ENCODE assay signal across 12 mouse cellular contexts in the genomic region with DNA sequence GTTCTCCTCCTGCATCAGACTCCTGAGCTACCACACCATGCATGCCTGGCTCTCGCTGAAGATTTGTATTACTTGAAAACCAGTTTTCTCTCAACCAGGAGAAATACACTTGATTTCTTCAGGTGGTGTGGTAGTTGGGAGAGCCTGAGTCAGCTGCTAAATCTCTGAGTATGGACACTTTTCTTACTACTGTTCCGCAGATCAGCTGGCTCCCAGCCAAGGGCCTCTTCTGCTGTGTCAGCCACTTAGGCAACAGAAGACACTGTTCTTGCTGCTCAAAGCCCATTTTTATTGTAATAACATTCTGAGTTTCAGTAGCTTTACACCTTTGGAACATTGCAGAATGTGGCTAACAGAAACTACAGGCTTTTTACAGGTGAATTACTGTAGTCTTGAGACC.
DNase-seq lines count a peak whose midpoint lies in the region; ATAC-seq and TF ChIP-seq lines count a peak whose summit lies in the region.
"Had no signal": no experiment of that assay in that cellular context is flagged by ENCODE, and none has a peak within 500 bp of the region (broad histone marks: within the 10 kb centered on the region; RNA-seq: fewer than 3 reads in every experiment).

No protein-coding gene starts in this region.

- no peaks in the 10 kb centered on the region for H3K9me3 ChIP-seq in intestine, embryonic 14.5 days (ENCODE audit: control insufficient read depth, low read length)
- no peaks in the 10 kb centered on the region for H3K9me3 ChIP-seq in intestine, embryonic 15.5 days
- H3K9me3 ChIP-seq in midbrain, embryonic 11.5 days (ENCODE audit: control insufficient read depth, low read length): no peaks in the 10 kb centered on the region
- no peaks in the 10 kb centered on the region for H3K9me3 ChIP-seq in midbrain, postnatal 0 days (ENCODE audit: low read length)
- H3K9me3 ChIP-seq: embryonic facial prominence, embryonic 12.5 days had no signal

- no peaks in the 10 kb centered on the region for H3K36me3 ChIP-seq in intestine, embryonic 14.5 days (ENCODE audit: control insufficient read depth, insufficient read depth, low read length)
- H3K36me3 ChIP-seq in intestine, embryonic 15.5 days: no peaks in the 10 kb centered on the region
- H3K36me3 ChIP-seq in midbrain, embryonic 11.5 days (ENCODE audit: control insufficient read depth, insufficient read depth, low read length): no peaks in the 10 kb centered on the region
- H3K36me3 ChIP-seq in midbrain, postnatal 0 days (ENCODE audit: insufficient read depth, low read length): no peaks in the 10 kb centered on the region
- H3K36me3 ChIP-seq: embryonic facial prominence, embryonic 12.5 days had no signal

- H3K27me3 ChIP-seq in intestine, embryonic 14.5 days (replicated peaks; ENCODE audit: control insufficient read depth, insufficient read depth, low read length): no peaks in the 10 kb centered on the region
- H3K27me3 ChIP-seq in intestine, embryonic 15.5 days (replicated peaks): no peaks in the 10 kb centered on the region
- no peaks in the 10 kb centered on the region for H3K27me3 ChIP-seq in midbrain, embryonic 11.5 days (ENCODE audit: control insufficient read depth, insufficient read depth, low read length)
- H3K27me3 ChIP-seq in midbrain, postnatal 0 days (ENCODE audit: insufficient read depth, low read length): no peaks in the 10 kb centered on the region
- H3K27me3 ChIP-seq: embryonic facial prominence, embryonic 12.5 days had no signal

- no peak overlapping the region for H3K4me2 ChIP-seq in intestine, embryonic 14.5 days (ENCODE audit: low read length)
- no peak overlapping the region for H3K4me2 ChIP-seq in intestine, embryonic 15.5 days (replicated peaks)
- H3K4me2 ChIP-seq in midbrain, embryonic 11.5 days: no peak overlapping the region
- no peak overlapping the region for H3K4me2 ChIP-seq in midbrain, postnatal 0 days (ENCODE audit: low read depth, low read length, poor library complexity, severe bottlenecking)
- H3K4me2 ChIP-seq: embryonic facial prominence, embryonic 12.5 days; heart, embryonic 11.5 days had no signal

- no peaks in the 10 kb centered on the region for H3K4me1 ChIP-seq in intestine, embryonic 14.5 days (replicated peaks; ENCODE audit: control insufficient read depth, insufficient read depth, low read length)
- H3K4me1 ChIP-seq in intestine, embryonic 15.5 days (replicated peaks): no peaks in the 10 kb centered on the region
- H3K4me1 ChIP-seq in midbrain, embryonic 11.5 days (ENCODE audit: control insufficient read depth, insufficient read depth, low read length): no peaks in the 10 kb centered on the region
- no peaks in the 10 kb centered on the region for H3K4me1 ChIP-seq in midbrain, postnatal 0 days (ENCODE audit: insufficient read depth, low read length)

- no peak for ATAC-seq in intestine, embryonic 14.5 days (replicated peaks; ENCODE audit: low FRiP score, low TSS enrichment, low read depth)
- ATAC-seq in intestine, embryonic 15.5 days: no peak
- ATAC-seq in midbrain, embryonic 11.5 days (ENCODE audit: low FRiP score): no peak
- no peak for ATAC-seq in midbrain, postnatal 0 days (ENCODE audit: low FRiP score)
- no peak for ATAC-seq in megakaryocyte, adult 5-6 weeks (ENCODE audit: poor library complexity, severe bottlenecking)
- ATAC-seq: forebrain, embryonic 16.5 days had no signal

- 65% methylated on average over 2 of the region's 2 CpGs for WGBS in intestine, embryonic 14.5 days
- WGBS in intestine, embryonic 15.5 days: 57% methylated on average over 2 of the region's 2 CpGs
- 91% methylated on average over 2 of the region's 2 CpGs for WGBS in midbrain, embryonic 11.5 days
- WGBS in midbrain, postnatal 0 days: 86% methylated on average over 2 of the region's 2 CpGs

- no peak for TF ChIP-seq CTCF in midbrain, postnatal 0 days (IDR thresholded peaks at IDR 0.05)

- no peak overlapping the region for H3K4me3 ChIP-seq in intestine, embryonic 14.5 days (ENCODE audit: low read depth, low read length)
- no peak overlapping the region for H3K4me3 ChIP-seq in intestine, embryonic 15.5 days (replicated peaks)
- H3K4me3 ChIP-seq in midbrain, embryonic 11.5 days (ENCODE audit: low read depth, low read length): no peak overlapping the region
- H3K4me3 ChIP-seq in midbrain, postnatal 0 days (ENCODE audit: low read depth, low read length): no peak overlapping the region
- H3K4me3 ChIP-seq: embryonic facial prominence, embryonic 12.5 days had no signal

- no peak overlapping the region for H3K9ac ChIP-seq in intestine, embryonic 14.5 days (ENCODE audit: low read length)
- H3K9ac ChIP-seq in intestine, embryonic 15.5 days: no peak overlapping the region
- no peak overlapping the region for H3K9ac ChIP-seq in midbrain, embryonic 11.5 days (ENCODE audit: low read length)
- H3K9ac ChIP-seq in midbrain, postnatal 0 days (replicated peaks; ENCODE audit: low read length, poor library complexity, severe bottlenecking): no peak overlapping the region
- H3K9ac ChIP-seq: embryonic facial prominence, embryonic 12.5 days had no signal

- peak; percentile 52 for DNase-seq in intestine, embryonic 14.5 days (ENCODE audit: low spot score)
- DNase-seq in midbrain, embryonic 11.5 days (ENCODE audit: low spot score, missing footprints): peak; percentile 59
- DNase-seq in midbrain, postnatal 0 days (ENCODE audit: low spot score): no peak
- peak; percentile 38 for DNase-seq in brain, adult 2 months (ENCODE audit: low read depth, low spot score)
- DNase-seq in kidney, postnatal 14 days: peak; percentile 83
- no peak for DNase-seq in natural killer cell, adult 2 months (ENCODE audit: low spot score in 2 of 2)
- DNase-seq: thymus, adult 18-20 months had no signal

- no peak overlapping the region for H3K27ac ChIP-seq in intestine, embryonic 14.5 days (ENCODE audit: low read depth)
- H3K27ac ChIP-seq in intestine, embryonic 15.5 days: no peak overlapping the region
- no peak overlapping the region for H3K27ac ChIP-seq in midbrain, embryonic 11.5 days (ENCODE audit: low read depth, low read length)
- no peak overlapping the region for H3K27ac ChIP-seq in midbrain, postnatal 0 days (ENCODE audit: low read depth, low read length)
- H3K27ac ChIP-seq: embryonic facial prominence, embryonic 12.5 days had no signal

Comparison
In these comparisons a context has a peak if more than half of its experiments do, and no peak if none do; other contexts are left out.
1. DNase-seq: peak in intestine, embryonic 14.5 days (single experiment), midbrain, embryonic 11.5 days (single experiment), brain, adult 2 months (single experiment) and kidney, postnatal 14 days (single experiment); none in midbrain, postnatal 0 days (single experiment) and natural killer cell, adult 2 months (0 of 2).